Mouse (Mus musculus): ENCODE data around the gene B2m. TPM values are rescaled to one million over a fixed set of nuclear protein-coding genes. Genes with fewer than 3 reads are reported as not detected.

B2m gene
- polyA plus RNA-seq, 1 experiment = 1,264 TPM

Other genes starting within 250 kb of the B2m start
- 5.9 and 6.5 TPM in 2 replicates for gene Ctdspl2, start 191.7 kb upstream of the B2m start, polyA plus RNA-seq (2012; ENCODE audit: insufficient read depth, insufficient read length, missing spikeins)
- not detected in 2 replicates for gene Mageb3, start 191.6 kb upstream of the B2m start, polyA plus RNA-seq (2012; ENCODE audit: insufficient read depth, insufficient read length, missing spikeins)
- gene Eif3j1, start 119.1 kb upstream of the B2m start, polyA plus RNA-seq (2012; ENCODE audit: insufficient read depth, insufficient read length, missing spikeins) = 6.8 and 9.9 TPM in 2 replicates
- 6.1 and 7.8 TPM in 2 replicates for gene Spg11, start 29.3 kb upstream of the B2m start, polyA plus RNA-seq (2012; ENCODE audit: insufficient read depth, insufficient read length, missing spikeins)
- gene Trim69, start 13.0 kb downstream of the B2m start, polyA plus RNA-seq (2012; ENCODE audit: insufficient read depth, insufficient read length, missing spikeins) = not detected in 2 replicates
- gene Patl2, start 38.5 kb downstream of the B2m start, polyA plus RNA-seq (2012; ENCODE audit: insufficient read depth, insufficient read length, missing spikeins) = not detected in 2 replicates
- gene Terb2, start 38.6 kb downstream of the B2m start, polyA plus RNA-seq (2012; ENCODE audit: insufficient read depth, insufficient read length, missing spikeins) = not detected in 2 replicates
- gene Sord, start 87.1 kb downstream of the B2m start, polyA plus RNA-seq (2012; ENCODE audit: insufficient read depth, insufficient read length, missing spikeins) = 59.6 and 87.1 TPM in 2 replicates
- not detected in 2 replicates for gene Duox2, start 150.8 kb downstream of the B2m start, polyA plus RNA-seq (2012; ENCODE audit: insufficient read depth, insufficient read length, missing spikeins)
- gene Duoxa2, start 151.2 kb downstream of the B2m start, polyA plus RNA-seq (2012; ENCODE audit: insufficient read depth, insufficient read length, missing spikeins) = not detected in 2 replicates
- 0.67 TPM in 1 of 2 replicates, not detected in the other for gene Duoxa1, start 166.0 kb downstream of the B2m start, polyA plus RNA-seq (2012; ENCODE audit: insufficient read depth, insufficient read length, missing spikeins)
- not detected in 2 replicates for gene Duox1, start 168.0 kb downstream of the B2m start, polyA plus RNA-seq (2012; ENCODE audit: insufficient read depth, insufficient read length, missing spikeins)
- 3.1 and 4.5 TPM in 2 replicates for gene Shf, start 221.5 kb downstream of the B2m start, polyA plus RNA-seq (2012; ENCODE audit: insufficient read depth, insufficient read length, missing spikeins)